Mouse (Mus musculus) forebrain, embryonic 15.5 days (tissue): ENCODE results near the gene Gm7030. TPM values are rescaled to one million over a fixed set of nuclear protein-coding genes. Genes with fewer than 3 reads are reported as not detected.
"Not testable (repeated sequence)": the region's sequence is repeated elsewhere in the genome, so short reads cannot be mapped to it uniquely, and the experiment has no call there.

Experiments
- ATAC-seq: fragments of 200-750 bp; cut with Nextera tagmentation; replicated peaks from 2 replicates; pipeline ENCODE4 v1.8.0; 2017; ENCODE audit warnings: mild to moderate bottlenecking, moderate TSS enrichment, moderate library complexity
- H3K27ac ChIP-seq: fragments of 300-500 bp; sonication (generic); replicated peaks from 2 replicates; pipeline ENCODE4 v1.5.1; 2015; ENCODE audit warnings: mild to moderate bottlenecking, inconsistent platforms
- H3K27me3 ChIP-seq: fragments of 300-500 bp; sonication (generic); 2 replicates; pipeline ENCODE4 v1.6.1; 2015; ENCODE audit warnings: inconsistent platforms
- H3K36me3 ChIP-seq: fragments of 300-500 bp; sonication (generic); 2 replicates; pipeline ENCODE4 v1.6.1; 2015; ENCODE audit warnings: mild to moderate bottlenecking, inconsistent platforms
- H3K4me1 ChIP-seq: fragments of 300-500 bp; sonication (generic); 2 replicates; pipeline ENCODE4 v1.6.1; 2015; ENCODE audit warnings: inconsistent platforms
- H3K4me2 ChIP-seq: fragments of 300-500 bp; sonication (generic); replicated peaks from 2 replicates; pipeline ENCODE4 v1.6.1; 2015; ENCODE audit warnings: mild to moderate bottlenecking, inconsistent platforms
- H3K4me3 ChIP-seq: fragments of 300-500 bp; sonication (generic); 2 replicates; pipeline ENCODE4 v1.5.1; 2015; ENCODE audit warnings: mild to moderate bottlenecking, inconsistent platforms
- H3K9ac ChIP-seq: fragments of 300-500 bp; sonication (generic); replicated peaks from 2 replicates; pipeline ENCODE4 v1.6.1; 2015; ENCODE audit warnings: mild to moderate bottlenecking, inconsistent platforms
- H3K9me3 ChIP-seq: fragments of 300-500 bp; sonication (generic); 2 replicates; pipeline ENCODE4 v1.6.1; 2016; ENCODE audit warnings: inconsistent platforms
- WGBS: fragments of 180-500 bp; shearing (Covaris S2); methylation state at CpG from one replicate; pipeline ENCODE4 v1.1.7; 2015; ENCODE audit warnings: mixed read lengths; 5-methylcytosine and 5-hydroxymethylcytosine counted together
- polyA plus RNA-seq: library from polyadenylated mRNA; unstranded; fragments of >200 nt; fragmentation: Nextera tagmentation; extraction: Ambion mirVana; gene quantifications from 2 replicates; pipeline ENCODE4 v1.2.1, GENCODE M21; 2015

Gm7030 gene
- polyA plus RNA-seq, 1 experiment from 2014 or later, result not detected

DNA sequence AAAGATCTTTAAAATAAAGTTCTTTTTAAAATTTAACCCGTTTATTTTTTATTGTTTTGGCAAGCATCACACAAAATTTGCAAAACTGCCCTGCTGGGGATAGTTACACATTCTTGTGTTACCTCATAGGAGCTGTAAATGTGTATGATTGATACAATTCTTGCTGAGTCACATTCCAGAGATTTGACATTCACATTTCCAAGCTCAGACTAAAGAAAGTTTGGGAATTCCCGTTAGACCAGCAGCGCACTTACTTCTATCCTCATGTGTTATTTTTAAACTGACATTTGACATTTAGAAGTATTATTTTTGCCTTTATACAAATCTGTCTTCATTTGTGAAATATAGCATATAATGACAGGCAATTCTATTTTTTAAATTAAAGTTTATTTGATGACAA is 5.1 kb downstream of the Gm7030 start:
- not testable (repeated sequence) for ATAC-seq, H3K36me3 ChIP-seq, H3K4me3 ChIP-seq, H3K9ac ChIP-seq, H3K4me1 ChIP-seq, H3K4me2 ChIP-seq, H3K9me3 ChIP-seq, H3K27ac ChIP-seq
- 77% methylated on average over 3 of the region's 3 CpGs for WGBS
- peaks cover 17% of the 10 kb centered on the region; the same call in 1 of the 2 replicates for H3K27me3 ChIP-seq

DNA sequence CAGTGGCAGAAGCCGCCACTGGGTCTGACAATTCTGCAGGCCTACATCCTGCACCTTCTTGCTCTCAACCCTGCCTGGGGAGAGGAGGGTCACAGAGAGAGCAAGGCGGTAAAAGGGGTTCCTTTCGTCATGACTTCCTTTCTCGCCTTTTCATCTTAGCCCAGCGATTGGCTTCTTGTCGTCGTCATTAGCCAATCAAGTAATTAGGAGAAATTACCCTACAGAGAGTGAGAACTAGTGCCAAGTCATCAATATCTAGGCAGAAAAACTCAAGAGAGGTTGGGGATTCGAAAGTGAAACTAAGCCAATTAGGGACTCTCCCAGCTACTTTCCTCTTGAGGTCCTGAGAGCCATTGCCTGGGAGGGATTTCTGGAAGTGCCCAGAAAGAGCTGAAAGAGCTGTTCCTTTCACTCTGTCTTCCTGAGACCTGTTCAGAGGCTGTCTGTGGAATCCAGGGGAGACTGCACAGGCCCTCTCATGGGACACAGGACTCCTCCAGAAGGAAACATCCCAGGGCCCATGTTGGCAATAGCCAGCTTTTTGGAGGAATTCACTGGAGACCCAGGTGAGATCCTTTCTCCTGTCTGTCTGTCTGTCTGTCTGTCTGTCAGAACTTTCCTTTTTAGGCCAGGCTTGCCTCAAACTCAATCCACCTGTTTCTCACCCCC is 7.7 kb downstream of the Gm7030 start, which contains the start of gene Gm19684:
TSS of gene Gm19684 (plus strand) at position 327 of the 669 bp plus-strand sequence.
- 5% methylated on average over 8 of the region's 8 CpGs for WGBS
- H3K4me2 ChIP-seq, result peak within 1 kb of the TSS; percentile 33
- ATAC-seq, H3K27ac ChIP-seq, H3K36me3 ChIP-seq, H3K9me3 ChIP-seq, H3K9ac ChIP-seq, H3K4me1 ChIP-seq: not testable (repeated sequence)
- H3K27me3 ChIP-seq, result peaks cover 19% of the 10 kb centered on the region; the same call in 1 of the 2 replicates
- 0 out of 2 replicates have a peak within 1 kb of the TSS, but pooled peaks have one; percentile 13 for H3K4me3 ChIP-seq

DNA sequence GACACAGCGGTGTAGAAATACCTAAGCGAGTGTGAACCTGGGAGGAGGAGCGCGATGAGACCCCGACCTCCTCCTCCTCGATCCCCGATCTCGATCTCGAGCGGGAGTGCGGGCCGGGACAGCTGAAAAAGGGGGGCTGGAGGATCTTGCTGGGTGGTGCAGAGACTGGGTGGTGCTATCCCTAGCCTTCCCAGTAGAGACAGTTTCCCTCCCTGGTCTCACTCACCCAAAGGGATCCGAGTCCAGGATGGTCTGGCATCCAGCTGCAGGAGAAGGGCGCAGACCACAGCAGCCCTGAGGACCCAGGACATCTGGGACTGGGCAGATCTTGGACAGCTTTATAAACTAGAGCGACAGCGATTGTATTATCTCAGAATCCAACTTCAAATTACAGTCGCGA is 8.4 kb downstream of the Gm7030 start:
- WGBS, result 23% methylated on average over 18 of the region's 18 CpGs
- 0 out of 2 replicates have a peak, but pooled peaks have one; percentile 19 for ATAC-seq
- H3K9ac ChIP-seq, H3K4me3 ChIP-seq, H3K27ac ChIP-seq, H3K36me3 ChIP-seq, H3K9me3 ChIP-seq, H3K4me1 ChIP-seq: not testable (repeated sequence)
- Histone ChIP-seq H3K27me3 (peaks cover 19% of the 10 kb centered on the region; the same call in 1 of the 2 replicates), H3K4me2 (peak overlapping the region; percentile 33)

DNA sequence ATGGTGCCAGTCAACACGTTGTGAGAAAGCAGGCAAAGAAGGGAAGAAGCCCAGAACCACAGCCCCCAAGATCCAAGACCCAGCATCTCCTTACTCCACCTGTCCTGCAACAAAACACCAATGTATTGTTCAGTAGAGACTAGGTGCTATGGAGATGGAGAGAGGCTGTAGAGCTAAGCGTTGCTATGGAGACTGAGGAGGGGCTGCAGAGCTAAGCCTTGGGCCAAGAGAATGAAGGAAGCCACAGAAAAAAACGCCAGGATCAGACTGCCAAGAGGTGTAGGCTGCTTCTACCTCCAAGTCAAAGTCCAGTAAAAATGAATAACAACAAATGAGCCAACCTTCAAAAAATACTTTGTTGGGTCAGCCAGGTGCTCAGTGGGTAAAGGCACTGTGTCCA is 12.7 kb downstream of the Gm7030 start:
- 11% methylated on average over 3 of the region's 3 CpGs for WGBS
- H3K36me3 ChIP-seq, ATAC-seq: not testable (repeated sequence)

GRCm38 (mm10) chr17:36113979-36114593 is 15.1 kb downstream of the Gm7030 start:
- H3K9me3 ChIP-seq, H3K27ac ChIP-seq, H3K4me3 ChIP-seq, H3K4me1 ChIP-seq, H3K4me2 ChIP-seq, H3K36me3 ChIP-seq, H3K9ac ChIP-seq: not testable (repeated sequence)
- H3K27me3 ChIP-seq, result peaks cover 13% of the 10 kb centered on the region; the same call in 1 of the 2 replicates
- WGBS, result 17% methylated on average over 6 of the region's 6 CpGs
- ATAC-seq, result peak; percentile 53; the same call in 1 of the 2 replicates

More for the DNA sequence above, 12.7 kb downstream of the Gm7030 start:
- peaks cover 10% of the 10 kb centered on the region; the same call in 1 of the 2 replicates for H3K27me3 ChIP-seq
- H3K4me2 ChIP-seq, H3K9ac ChIP-seq, H3K27ac ChIP-seq, H3K4me1 ChIP-seq, H3K9me3 ChIP-seq, H3K4me3 ChIP-seq: not testable (repeated sequence)

GRCm38 (mm10) chr17:36111510-36111868 is 17.7 kb downstream of the Gm7030 start:
- WGBS, result 1% methylated on average over 10 of the region's 10 CpGs
- peak; percentile 53; the same call in 1 of the 2 replicates for ATAC-seq
- H3K36me3 ChIP-seq, result not testable (repeated sequence)

DNA sequence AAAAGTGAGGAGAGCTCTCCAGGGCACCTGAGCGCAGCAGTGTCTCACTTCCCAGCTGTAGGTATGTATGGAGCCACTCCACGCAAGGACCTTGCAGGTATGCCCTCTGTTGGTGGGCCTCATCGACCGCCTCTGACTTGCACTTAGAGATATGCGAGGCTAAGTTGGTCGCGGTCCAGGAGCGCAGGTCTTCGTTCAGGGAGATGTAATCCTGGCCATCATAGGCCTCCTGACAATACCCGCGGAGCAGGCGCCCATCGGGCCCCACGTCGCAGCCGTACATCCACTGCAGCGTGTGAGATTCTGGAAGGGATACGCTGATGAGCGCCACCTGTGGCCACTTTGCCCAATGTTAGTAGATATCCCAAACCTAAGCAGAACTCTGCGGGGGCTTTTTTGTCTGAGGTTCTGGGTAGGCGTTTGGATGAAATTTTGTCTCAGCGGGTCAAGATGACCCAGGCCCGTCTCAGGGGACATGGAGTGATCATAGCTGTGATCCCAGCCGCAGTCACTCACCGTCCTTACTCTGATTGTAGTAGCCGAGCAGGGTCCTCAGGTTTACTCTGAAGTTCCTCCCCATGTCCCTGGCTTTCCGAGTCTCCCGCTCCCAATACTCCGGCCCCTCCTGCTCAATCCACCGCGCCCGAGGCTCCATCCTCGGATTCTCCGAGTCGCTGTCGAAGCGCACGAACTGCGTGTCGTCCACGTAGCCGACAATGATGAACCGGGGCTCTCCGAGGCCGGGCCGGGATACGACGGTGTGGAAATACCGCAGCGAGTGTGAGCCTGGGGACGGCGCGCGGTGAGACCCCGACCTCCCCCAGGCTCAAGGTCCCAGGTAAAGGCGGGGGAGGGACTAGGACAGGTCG is 18.4 kb downstream of the Gm7030 start:
- Histone ChIP-seq H3K9ac (peak overlapping the region; percentile 28), H3K4me3 (peak overlapping the region; percentile 45), H3K27me3 (peaks cover 11% of the 10 kb centered on the region; the same call in 1 of the 2 replicates), H3K4me2 (peak overlapping the region; percentile 94)
- H3K36me3 ChIP-seq, H3K4me1 ChIP-seq, H3K9me3 ChIP-seq, H3K27ac ChIP-seq: not testable (repeated sequence)
- WGBS, result 2% methylated on average over 57 of the region's 57 CpGs
- peak; percentile 70 for ATAC-seq

More at GRCm38 (mm10) chr17:36111510-36111868, 17.7 kb downstream of the Gm7030 start:
- peak overlapping the region; percentile 28 for H3K9ac ChIP-seq
- H3K27me3 ChIP-seq, result peaks cover 11% of the 10 kb centered on the region; the same call in 1 of the 2 replicates
- H3K9me3 ChIP-seq, H3K27ac ChIP-seq, H3K4me1 ChIP-seq: not testable (repeated sequence)
- H3K4me3 ChIP-seq, result peak overlapping the region; percentile 45
- peak overlapping the region; percentile 94 for H3K4me2 ChIP-seq

GRCm38 (mm10) chr17:36110129-36110528 is 19.1 kb downstream of the Gm7030 start:
- not testable (repeated sequence) for H3K9ac ChIP-seq, H3K27ac ChIP-seq, H3K9me3 ChIP-seq, H3K4me3 ChIP-seq, H3K4me1 ChIP-seq, H3K36me3 ChIP-seq, ATAC-seq, H3K4me2 ChIP-seq
- peaks cover 11% of the 10 kb centered on the region; the same call in 1 of the 2 replicates for H3K27me3 ChIP-seq
- 60% methylated on average over 3 of the region's 3 CpGs for WGBS

DNA sequence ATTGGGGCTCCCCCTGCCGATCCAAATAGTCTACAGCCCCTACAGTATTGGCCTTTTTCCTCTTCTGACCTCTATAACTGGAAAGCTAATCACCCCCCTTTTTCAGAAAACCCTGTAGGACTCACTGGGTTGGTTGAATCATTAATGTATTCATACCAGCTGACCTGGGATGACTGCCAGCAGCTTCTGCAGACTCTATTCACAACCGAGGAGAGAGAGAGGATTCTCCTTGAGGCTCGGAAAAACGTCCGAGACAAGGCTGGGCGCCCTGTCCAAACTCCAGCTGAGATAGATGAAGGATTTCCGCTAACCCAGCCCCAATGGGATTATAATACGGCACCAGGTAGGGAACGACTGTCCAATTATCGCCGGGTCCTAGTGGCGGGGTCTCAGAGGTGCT is 27.1 kb downstream of the Gm7030 start:
- H3K27me3 ChIP-seq, H3K36me3 ChIP-seq, ATAC-seq, H3K9me3 ChIP-seq, H3K4me3 ChIP-seq, H3K27ac ChIP-seq, H3K4me1 ChIP-seq, H3K4me2 ChIP-seq, H3K9ac ChIP-seq: not testable (repeated sequence)
- WGBS, result 67% methylated on average over 12 of the region's 12 CpGs

DNA sequence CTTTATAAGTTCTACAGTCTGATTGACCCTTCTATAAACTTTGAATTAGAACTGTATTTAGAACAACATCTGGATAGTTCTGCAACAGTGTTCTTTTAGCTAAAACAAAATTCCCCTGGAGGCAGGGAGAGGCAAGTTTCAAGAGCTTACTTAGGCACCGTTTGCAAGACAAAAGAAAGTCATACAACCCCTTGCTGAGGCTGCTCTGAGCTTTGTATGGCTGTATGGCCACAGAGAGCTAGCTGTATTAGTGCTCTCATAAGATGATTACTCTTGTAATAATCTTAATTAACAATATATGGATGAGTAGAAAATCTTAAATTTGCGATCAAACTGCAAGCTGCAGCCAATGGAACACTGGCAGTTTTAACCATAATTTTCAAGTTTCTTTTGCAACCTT is 29.6 kb downstream of the Gm7030 start:
- H3K36me3 ChIP-seq, ATAC-seq, H3K4me1 ChIP-seq, H3K27me3 ChIP-seq, H3K9me3 ChIP-seq, H3K4me3 ChIP-seq, H3K9ac ChIP-seq, H3K4me2 ChIP-seq, H3K27ac ChIP-seq: not testable (repeated sequence)
- 38% methylated on average over 2 of the region's 2 CpGs for WGBS

DNA sequence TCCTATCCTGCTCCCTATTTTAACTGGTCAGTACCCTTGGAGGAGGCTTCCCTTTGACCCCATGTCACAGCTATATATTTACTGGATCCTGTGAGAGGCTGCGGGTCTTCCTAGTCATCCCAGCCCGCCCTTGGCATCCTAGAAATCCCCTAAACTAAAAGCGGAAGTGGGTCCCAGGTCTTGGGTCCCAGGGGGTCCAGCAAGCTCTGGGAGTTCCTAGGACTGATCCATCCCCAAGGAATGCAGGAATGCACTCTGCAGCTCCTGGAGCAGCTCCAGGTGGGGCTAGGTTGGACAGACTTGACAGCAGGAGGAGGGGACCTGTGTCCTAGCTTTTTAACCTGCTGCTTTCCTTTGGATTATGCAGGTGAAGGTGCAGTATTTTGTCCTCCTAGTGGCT is 35.3 kb downstream of the Gm7030 start:
- ATAC-seq, result no peak
- 19% methylated on average over 3 of the region's 3 CpGs for WGBS
- Histone ChIP-seq H3K4me1 (no peaks in the 10 kb centered on the region), H3K27me3 (no peaks in the 10 kb centered on the region), H3K4me2 (no peak overlapping the region), H3K27ac (no peak overlapping the region), H3K4me3 (no peak overlapping the region), H3K9me3 (no peaks in the 10 kb centered on the region), H3K36me3 (no peaks in the 10 kb centered on the region), H3K9ac (no peak overlapping the region)

GRCm38 (mm10) chr17:36092520-36092919 is 36.7 kb downstream of the Gm7030 start:
- ATAC-seq, H3K4me2 ChIP-seq, H3K4me1 ChIP-seq, H3K36me3 ChIP-seq, H3K9me3 ChIP-seq, H3K27me3 ChIP-seq, H3K27ac ChIP-seq, H3K4me3 ChIP-seq, H3K9ac ChIP-seq: not testable (repeated sequence)
